Mouse (Mus musculus) testis, adult 2 months (tissue): Measurements from ENCODE around the gene Sfta2. TPM values are rescaled to one million over a fixed set of nuclear protein-coding genes. Genes with fewer than 3 reads are reported as not detected.

Experiments used
- H3K27ac ChIP-seq: fragments of 200-500 bp; 2 replicates; pipeline ENCODE4 v1.5.1; 2012; ENCODE audit warnings: low read depth, low read length; ENCODE audit not compliant: control insufficient read depth, insufficient read depth
- H3K27me3 ChIP-seq: fragments of 200-500 bp; 2 replicates; pipeline ENCODE4 v1.6.1; 2012; ENCODE audit warnings: mild to moderate bottlenecking, low read length, moderate library complexity; ENCODE audit not compliant: control insufficient read depth, insufficient read depth
- H3K36me3 ChIP-seq: fragments of 200-500 bp; 2 replicates; pipeline ENCODE4 v1.6.1; 2012; ENCODE audit warnings: mild to moderate bottlenecking, low read length; ENCODE audit not compliant: control insufficient read depth, insufficient read depth
- H3K4me1 ChIP-seq: fragments of 200-500 bp; 2 replicates; pipeline ENCODE4 v1.6.1; 2012; ENCODE audit warnings: low read length; ENCODE audit not compliant: control insufficient read depth, insufficient read depth
- H3K4me3 ChIP-seq: fragments of 200-500 bp; 2 replicates; pipeline ENCODE4 v1.5.1; 2012; ENCODE audit warnings: low read depth, mild to moderate bottlenecking, low read length, moderate library complexity, mixed read lengths; ENCODE audit not compliant: control insufficient read depth
- CTCF ChIP-seq: fragments of 200-500 bp; IDR thresholded peaks from 2 replicates; pipeline ENCODE4 v1.5.1; 2012; ENCODE audit warnings: low read depth, mild to moderate bottlenecking, inconsistent platforms, low read length, moderate library complexity; ENCODE audit not compliant: control insufficient read depth, insufficient read depth, insufficient replicate concordance
- POLR2A ChIP-seq: fragments of 200-500 bp; IDR thresholded peaks from 2 replicates; pipeline ENCODE4 v1.6.1; 2012; ENCODE audit warnings: low read depth, mild to moderate bottlenecking, inconsistent platforms, low read length, moderate library complexity; ENCODE audit not compliant: control insufficient read depth
- polyA plus RNA-seq: library from polyadenylated mRNA; depleted of rRNA; stranded (reverse); fragments of >200 nt; gene quantifications from 2 replicates; pipeline ENCODE4 v1.2.3, GENCODE M21; 2012

The Sfta2 gene
- polyA plus RNA-seq, 1 experiment: not detected

DNA sequence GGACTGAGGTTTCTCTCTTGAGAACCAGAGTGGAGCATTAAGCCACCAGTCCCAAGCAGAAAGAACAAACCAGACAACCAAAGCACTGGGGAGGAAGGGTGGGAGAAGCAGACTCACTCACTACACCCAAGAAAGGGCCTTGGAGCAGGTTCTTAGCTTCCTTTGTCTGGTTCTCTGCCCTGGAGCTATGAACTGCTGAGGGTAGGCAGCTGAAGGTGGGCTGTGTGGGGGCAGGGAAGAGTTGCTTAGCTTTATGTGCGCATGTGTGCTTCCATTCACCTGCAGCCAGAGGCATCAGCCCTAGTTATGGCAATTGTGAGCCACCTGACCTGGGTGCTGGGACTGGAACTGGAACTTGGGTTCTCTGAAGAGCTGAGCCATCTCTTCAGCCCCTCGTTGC lies 51.7 kb downstream of the Sfta2 start:
- Histone ChIP-seq H3K4me3 (no peak overlapping the region), H3K27me3 (no peaks in the 10 kb centered on the region), H3K27ac (no peak overlapping the region), H3K4me1 (no peaks in the 10 kb centered on the region), H3K36me3 (no peaks in the 10 kb centered on the region; the same call in none of the 2 replicates)
- TF ChIP-seq CTCF: no peak
- TF ChIP-seq POLR2A: no peak

DNA sequence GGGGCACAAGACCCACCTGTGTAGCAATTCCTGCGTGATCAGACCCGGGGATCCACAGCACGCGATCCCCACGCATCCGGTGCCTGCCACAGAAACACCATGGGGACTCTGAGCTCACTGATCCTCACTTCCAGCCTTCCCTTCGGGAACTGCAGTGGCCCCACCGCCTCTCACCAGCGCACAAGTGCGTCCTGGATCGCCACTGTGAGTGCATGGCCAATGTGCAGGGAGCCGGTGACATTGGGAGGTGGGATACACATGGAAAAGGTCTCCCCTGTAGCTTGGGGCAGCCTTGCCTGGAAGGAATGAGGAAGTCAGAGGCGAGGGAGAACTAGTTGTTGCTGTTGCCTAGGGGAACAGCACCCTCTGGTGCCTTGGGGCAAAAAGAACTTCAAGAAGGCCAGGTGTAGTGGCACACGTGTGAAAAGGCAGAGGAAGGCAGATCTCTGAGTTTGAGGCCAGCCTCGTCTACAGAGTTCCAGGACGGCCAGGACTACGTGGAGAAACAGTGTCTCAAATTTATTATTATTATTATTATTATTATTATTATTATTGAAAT lies 64.7 kb downstream of the Sfta2 start:
- H3K4me1 ChIP-seq: peaks cover 20% of the 10 kb centered on the region
- peaks cover 1% of the 10 kb centered on the region for H3K36me3 ChIP-seq
- no peak overlapping the region for H3K27ac ChIP-seq
- no peak overlapping the region for H3K4me3 ChIP-seq
- TF ChIP-seq POLR2A: no peak
- TF ChIP-seq CTCF: peak; percentile 47; the same call in 1 of the 2 replicates
- no peaks in the 10 kb centered on the region for H3K27me3 ChIP-seq

DNA sequence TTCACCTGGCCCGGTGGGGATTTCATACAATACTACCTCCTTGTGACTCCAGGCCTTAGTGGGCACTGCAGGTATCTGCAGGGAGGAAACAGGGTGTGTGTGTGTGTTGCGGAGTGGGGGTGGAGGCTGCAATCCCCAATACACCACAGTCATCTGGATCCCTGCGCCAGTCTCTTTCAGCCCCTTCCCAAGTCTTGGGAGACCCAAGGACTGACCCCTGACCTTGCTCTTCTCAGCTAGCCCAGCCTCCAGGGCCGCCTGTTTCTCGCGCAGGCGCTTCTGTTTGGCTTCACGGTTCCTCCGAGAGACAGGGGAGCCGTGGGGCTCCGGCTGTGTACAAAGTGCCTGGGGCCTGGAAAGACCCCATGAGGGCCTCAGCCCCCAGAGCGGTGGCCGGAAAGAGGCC lies 65.5 kb downstream of the Sfta2 start:
- no peak for TF ChIP-seq POLR2A
- TF ChIP-seq CTCF: no peak
- no peaks in the 10 kb centered on the region for H3K27me3 ChIP-seq
- H3K27ac ChIP-seq: peak overlapping the region; percentile 89
- H3K4me3 ChIP-seq: peak overlapping the region; percentile 98
- H3K36me3 ChIP-seq: peaks cover 1% of the 10 kb centered on the region
- peaks cover 20% of the 10 kb centered on the region for H3K4me1 ChIP-seq

DNA sequence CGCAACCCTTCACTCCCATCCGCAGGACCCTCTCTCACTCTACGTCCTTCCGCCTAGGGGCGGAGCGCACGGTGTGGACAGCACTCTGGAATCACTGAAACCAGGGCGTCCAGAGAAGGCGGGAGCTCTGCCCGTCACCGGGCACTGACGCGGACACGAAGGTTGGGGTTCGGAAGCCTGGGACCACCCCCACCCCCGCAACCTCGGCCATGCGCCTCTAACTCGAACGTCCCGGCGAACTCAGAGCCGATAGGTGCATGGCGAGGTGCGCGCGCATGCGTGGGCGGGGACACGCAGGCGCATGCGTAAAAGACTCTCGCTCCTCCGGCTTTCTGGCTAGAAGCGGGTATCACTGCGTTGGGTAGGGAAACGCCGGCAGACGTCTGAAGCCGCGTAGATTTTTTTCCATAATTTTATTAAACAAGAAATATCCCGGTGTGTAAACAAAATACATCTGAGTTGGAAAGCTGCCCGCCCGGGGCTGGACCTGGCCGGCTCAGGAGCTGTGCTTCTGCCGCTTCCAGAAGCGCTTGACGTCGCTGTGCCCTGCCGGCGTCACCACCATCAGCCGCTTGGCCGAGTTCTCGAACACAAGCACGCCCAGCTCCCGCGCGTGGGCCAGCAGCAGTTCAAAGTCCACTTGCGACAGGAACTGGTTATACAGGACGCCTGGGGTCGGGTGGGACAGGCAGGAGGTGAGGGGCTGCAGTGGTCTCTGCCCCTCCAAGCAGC lies 66.2 kb downstream of the Sfta2 start, which contains the start of gene Vars2:
Vars2 (minus strand) TSS at position 259 of the 732 bp plus-strand sequence.
- TF ChIP-seq CTCF: no peak
- TF ChIP-seq POLR2A: peak; percentile 83
- peak within 1 kb of the TSS; percentile 98 for H3K4me3 ChIP-seq
- peaks cover 1% of the 10 kb centered on the region for H3K36me3 ChIP-seq

DNA sequence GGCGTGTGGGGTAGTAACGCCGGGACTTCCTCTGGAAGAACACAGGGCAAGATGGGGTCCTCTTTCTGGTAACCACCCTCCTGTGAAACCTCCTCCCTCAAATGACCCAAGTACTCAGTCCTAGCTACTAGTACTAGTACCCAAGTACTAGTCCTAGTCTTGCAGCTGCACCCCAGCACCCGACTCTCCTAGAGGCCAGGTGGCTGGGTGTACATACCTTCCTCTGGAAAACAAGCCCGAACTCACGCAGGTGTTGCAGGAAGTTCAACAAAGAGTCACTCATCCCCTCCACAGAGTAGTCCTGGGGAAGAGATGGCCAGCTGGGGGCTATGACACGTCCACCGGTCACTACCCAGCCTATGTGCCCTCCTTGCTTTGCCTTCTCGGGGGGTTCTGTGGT lies 68.4 kb downstream of the Sfta2 start:
- H3K4me1 ChIP-seq: peaks cover 20% of the 10 kb centered on the region
- H3K27me3 ChIP-seq: no peaks in the 10 kb centered on the region
- TF ChIP-seq POLR2A (no peak), CTCF (no peak)
- H3K4me3 ChIP-seq: no peak overlapping the region
- H3K36me3 ChIP-seq: no peaks in the 10 kb centered on the region; the same call in 1 of the 2 replicates
- no peak overlapping the region for H3K27ac ChIP-seq

More for the DNA sequence above, 66.2 kb downstream of the Sfta2 start, which contains the start of gene Vars2:
- H3K4me1 ChIP-seq: peaks cover 20% of the 10 kb centered on the region
- H3K27me3 ChIP-seq: no peaks in the 10 kb centered on the region
- peak within 1 kb of the TSS; percentile 89 for H3K27ac ChIP-seq

DNA sequence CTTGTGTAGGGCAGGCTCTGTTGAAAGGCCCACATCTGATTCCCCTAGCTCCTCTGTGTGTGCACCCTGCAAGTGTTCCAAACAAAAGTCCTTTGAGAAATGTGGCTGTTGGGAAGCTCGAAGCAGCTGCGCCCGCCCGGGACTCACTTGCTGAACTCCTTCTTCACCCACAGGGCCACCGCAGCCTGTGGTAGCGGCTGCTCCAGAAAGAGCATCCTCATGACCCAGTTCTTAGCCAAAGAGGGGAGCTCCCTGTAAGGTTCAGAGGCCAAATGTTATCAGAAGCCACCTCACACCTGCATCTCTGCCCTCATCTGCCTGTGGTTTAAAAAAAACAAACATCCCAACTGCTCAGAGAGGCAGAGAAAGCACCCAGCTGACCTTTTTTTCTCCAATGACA lies 70.5 kb downstream of the Sfta2 start:
- Histone ChIP-seq H3K4me1 (peaks cover 13% of the 10 kb centered on the region), H3K4me3 (no peak overlapping the region), H3K27ac (no peak overlapping the region), H3K36me3 (no peaks in the 10 kb centered on the region), H3K27me3 (no peaks in the 10 kb centered on the region)
- TF ChIP-seq CTCF (no peak), POLR2A (no peak)

DNA sequence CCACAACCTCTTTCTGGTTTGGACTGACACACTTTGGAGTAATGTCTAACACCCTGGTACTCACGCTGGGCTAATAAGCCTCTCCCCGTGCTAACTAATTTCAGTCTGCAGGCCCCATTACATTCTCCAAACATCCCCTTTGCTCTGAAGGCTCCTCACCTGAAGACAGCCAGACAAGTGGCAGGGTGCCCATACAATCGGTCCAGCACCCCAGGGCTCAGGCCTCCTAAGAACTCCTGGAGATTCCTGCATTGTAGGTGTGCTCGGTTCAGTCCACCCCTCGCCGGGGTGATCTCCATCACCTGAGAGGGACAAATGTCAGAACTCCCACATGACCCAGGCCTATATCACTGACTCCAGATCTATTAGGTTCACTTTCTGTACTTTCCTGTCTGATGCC lies 71.2 kb downstream of the Sfta2 start:
- Histone ChIP-seq H3K27ac (no peak overlapping the region), H3K27me3 (no peaks in the 10 kb centered on the region), H3K4me1 (peaks cover 8% of the 10 kb centered on the region), H3K4me3 (no peak overlapping the region), H3K36me3 (no peaks in the 10 kb centered on the region)
- TF ChIP-seq CTCF (no peak), POLR2A (no peak)
